Mouse (Mus musculus) urinary bladder, adult 2 months (tissue): ENCODE results near the gene Lmo2. TPM values are rescaled to one million over a fixed set of nuclear protein-coding genes. Genes with fewer than 3 reads are reported as not detected.

Experiments used
- DNase-seq: peaks from one replicate; pipeline ENCODE4 v3.0.0; 2022; ENCODE audit warnings: low spot score
- polyA plus RNA-seq: library from polyadenylated mRNA; depleted of rRNA; stranded (reverse); fragments of >200 nt; gene quantifications from 2 replicates; pipeline ENCODE4 v1.2.3, GENCODE M21; 2012

Gene Lmo2
- polyA plus RNA-seq, 1 experiment: 37.0 TPM

- DNase-seq: no peak
These were observed 16.7 kb upstream of the Lmo2 start for GRCm38 (mm10) chr2:103941085-103941484.

DNA sequence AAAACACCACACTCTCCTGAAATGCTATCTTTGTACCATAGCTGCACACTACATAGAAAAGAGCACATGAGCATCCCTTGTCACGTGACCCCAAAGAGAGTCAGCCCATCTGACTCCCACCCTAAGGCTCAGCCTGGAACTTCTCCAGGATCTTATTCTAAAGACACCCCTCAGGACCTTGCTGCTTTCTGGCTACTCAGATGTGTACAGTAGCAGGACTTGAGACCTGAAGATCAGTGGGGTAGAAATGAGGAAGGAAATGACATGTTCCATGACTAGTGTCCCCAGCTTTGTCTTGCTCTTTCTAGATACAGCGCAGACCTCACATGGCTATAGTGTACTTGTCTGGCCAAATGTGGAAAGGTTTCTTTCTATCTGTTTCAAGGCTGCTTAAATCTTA lies 12.9 kb upstream of the Lmo2 start:
- no peak for DNase-seq

- no peak for DNase-seq
These were observed 12.2 kb upstream of the Lmo2 start for GRCm38 (mm10) chr2:103945571-103946092.

- DNase-seq: no peak
These were observed 10.9 kb upstream of the Lmo2 start for GRCm38 (mm10) chr2:103946892-103947291.

DNA sequence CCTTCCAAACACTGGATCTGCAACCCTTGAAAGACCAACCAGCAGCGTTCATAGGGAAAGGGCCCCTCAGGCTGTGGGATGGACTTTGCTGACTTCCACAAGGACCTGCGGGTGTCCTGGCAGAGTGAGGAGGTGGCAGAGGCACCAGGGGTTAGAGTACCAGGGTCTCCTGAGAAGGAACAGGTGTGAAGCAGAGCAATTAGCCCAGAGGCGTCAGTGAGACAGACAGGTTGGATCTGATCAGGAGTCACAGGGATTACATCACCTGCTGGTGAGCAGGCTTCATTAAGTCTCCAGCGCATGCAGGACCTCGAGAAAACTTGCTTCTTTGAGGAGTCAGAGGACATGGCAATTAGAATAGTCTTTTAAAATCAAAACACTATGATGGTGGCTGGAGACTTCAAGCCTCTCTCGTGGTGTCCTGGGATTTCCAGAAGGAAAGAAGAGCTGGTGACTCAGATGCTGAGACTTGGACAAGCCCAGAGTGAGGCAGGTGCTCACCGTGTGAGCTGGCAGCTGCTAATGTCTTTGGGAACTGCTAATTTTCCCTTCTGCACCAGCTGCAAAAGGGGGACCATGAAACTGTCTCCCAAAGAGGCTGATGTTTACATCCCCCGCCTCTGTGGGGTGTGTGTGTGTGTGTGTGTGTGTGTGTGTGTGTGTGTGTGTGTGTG lies 9.7 kb upstream of the Lmo2 start:
- DNase-seq: no peak

- DNase-seq: no peak
These were observed 4.5 kb upstream of the Lmo2 start for GRCm38 (mm10) chr2:103953050-103953835.

- no peak for DNase-seq
These were observed 2.1 kb upstream of the Lmo2 start for GRCm38 (mm10) chr2:103955714-103956113.

GRCm38 (mm10) chr2:103956867-103957266 lies 919 bp upstream of the Lmo2 start:
- DNase-seq: no peak

DNA sequence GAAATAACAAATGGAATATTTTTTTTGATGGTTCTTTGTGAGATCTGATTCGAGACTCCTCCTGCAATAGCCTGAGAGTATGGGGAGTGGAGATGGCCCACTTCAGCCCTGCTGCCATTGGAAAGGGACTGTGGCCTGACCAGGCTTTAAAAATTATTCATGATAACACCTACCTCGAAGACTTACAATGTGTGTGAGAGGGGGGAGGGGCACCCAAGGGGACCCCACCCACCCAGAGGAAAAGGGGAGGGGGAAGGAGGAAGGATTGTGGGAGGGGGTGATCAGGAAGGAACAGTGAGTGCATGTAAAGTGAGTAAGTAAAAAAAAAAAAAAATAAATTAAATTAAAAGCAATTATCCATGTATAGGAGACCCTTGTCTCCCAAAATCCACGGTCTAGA lies 848 bp downstream of the Lmo2 start:
- DNase-seq: no peak

DNA sequence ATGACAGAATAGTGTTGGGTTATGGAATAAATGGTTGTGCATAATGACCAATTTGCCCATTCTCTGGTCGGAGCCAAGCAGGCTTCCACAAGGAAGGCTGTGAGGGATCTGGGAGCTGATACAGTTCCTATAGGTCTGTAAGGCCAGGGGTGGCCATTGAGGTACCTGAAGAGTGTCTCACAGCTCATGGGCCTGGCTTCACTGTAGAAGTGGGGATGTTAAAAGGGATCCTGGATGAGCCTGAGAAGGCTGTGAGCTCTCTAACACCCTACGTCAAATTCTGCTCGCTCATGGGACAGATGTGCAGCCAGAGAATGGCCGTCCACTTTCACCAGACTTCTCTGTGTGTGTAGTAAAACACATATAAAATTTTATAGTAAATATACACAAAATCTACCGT lies 1.3 kb downstream of the Lmo2 start:
- DNase-seq: no peak

DNA sequence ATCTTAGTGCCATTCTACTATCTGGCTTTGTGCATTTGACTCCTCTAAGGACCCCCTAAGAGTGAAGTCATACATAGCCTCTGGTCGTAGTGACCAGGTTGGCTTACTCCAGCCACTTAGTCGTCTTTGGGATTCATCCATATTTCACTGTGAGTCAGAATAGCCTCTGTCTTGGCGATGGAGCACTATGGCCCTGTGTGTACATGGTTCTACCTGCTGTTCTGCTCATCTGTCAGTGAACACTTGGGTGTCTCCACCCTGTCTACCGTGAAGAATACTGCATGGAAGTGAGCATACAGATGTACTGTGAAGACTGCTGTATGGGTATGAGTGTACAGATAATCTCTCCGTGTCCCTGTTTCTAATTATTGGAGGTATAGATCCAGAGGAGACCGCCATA lies 1.8 kb downstream of the Lmo2 start:
- DNase-seq: no peak

DNA sequence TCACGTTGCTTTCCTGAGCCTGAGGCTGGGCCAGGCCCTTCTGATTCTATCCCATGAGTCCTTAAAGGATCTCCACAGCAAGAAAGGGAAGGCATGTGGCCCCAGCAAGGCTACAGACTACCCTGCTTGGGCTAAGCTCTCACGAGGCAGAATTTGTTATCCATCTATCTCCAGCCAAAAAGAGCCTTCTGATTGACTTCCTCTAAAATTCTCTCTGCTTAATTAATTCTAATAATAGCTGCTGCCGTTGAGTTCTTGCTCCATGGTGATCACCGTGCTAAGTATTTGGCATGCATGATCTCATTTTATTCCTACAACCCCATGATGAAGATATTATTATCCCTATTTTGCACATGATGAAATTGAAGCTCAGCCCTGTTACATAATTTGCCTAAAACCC lies 4.6 kb downstream of the Lmo2 start:
- no peak for DNase-seq

GRCm38 (mm10) chr2:103965391-103965790 lies 7.6 kb downstream of the Lmo2 start:
- DNase-seq: no peak

DNA sequence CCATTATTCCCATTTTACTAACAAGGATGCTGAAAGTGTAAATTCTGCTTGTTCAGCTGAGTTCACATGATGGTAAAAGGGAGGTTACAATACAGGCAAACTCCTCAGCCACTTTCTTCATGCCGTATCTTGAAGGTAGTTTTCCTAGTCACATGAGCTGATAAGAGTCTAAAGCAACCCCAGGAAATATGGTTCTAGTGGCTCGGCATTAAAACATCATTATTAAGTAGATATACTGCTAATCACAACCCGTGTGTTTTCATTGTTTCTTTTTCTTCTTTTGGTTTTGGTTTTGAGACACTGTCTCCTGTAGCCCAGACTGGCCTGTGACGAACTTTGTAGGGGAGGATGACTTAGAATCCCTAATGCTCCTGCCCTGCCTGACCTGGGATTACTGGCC lies 10.4 kb downstream of the Lmo2 start:
- no peak for DNase-seq

- no peak for DNase-seq
These were observed 11.2 kb downstream of the Lmo2 start for GRCm38 (mm10) chr2:103968919-103969436.

DNA sequence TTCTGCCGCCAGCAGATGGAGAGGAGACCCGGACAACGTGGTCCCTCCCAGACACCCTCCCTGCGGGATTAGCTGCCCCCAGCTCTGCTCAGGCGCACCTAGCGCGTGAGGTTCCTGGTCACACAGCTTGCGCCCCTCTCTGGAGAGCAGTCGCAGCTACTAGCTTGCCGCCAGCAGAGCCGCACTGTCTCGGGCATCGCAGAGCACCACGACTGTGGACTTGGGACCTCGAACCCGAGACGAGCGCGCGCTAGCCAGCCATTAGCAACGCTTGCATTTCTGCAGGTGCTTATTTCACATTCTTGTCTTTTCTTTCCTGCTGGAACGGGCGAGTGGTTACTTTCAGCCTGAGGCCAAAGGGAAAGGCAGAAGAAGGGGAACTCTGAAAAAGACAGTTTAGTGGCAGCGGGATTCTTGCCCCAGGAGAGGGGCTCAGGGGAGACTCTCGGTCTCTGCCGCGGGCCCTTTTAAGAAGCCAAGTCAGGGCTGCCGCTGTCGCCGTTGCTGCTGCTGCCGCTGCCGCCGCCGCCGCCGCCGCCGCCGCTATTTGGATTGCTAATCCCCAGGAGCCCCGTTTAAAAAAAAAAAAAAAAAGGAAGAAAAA lies 11.8 kb downstream of the Lmo2 start:
- peak; percentile 30 for DNase-seq

DNA sequence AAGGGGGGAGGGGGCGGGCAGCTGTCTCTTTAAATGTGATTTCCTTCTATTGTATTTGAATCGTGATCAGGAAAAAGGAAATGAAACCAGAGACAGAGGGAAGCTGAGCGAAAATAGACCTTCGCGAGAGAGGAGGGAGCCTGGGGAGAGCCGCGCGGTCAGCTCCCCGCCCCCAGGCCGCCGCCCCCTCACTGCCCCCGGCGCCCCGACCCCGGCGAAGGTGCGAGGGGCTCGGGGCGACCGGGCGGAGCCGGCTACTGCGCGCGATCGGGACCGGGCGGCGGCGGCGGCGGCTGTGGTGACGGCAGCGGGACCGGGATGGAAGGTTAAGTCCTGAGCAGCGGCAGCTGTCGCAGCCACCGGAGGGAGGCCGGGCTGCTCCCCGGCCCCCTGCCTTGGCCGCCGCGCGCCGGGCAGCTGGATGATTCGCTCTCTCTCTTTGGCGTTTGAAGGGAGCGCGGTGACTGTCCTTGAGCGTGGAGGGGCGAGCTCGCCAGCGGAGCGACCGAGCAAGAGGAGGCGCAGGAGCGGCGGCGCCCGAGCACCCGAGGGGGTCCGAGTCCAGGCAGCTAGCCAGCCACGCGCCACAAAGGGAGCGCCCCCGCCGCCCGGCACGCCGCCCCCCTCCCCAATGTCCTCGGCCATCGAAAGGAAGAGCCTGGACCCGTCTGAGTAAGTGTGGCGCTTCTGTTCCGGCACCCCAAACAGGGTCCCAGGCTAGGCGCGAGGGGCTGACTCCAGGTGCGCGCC lies 12.4 kb downstream of the Lmo2 start:
- peak; percentile 53 for DNase-seq

DNA sequence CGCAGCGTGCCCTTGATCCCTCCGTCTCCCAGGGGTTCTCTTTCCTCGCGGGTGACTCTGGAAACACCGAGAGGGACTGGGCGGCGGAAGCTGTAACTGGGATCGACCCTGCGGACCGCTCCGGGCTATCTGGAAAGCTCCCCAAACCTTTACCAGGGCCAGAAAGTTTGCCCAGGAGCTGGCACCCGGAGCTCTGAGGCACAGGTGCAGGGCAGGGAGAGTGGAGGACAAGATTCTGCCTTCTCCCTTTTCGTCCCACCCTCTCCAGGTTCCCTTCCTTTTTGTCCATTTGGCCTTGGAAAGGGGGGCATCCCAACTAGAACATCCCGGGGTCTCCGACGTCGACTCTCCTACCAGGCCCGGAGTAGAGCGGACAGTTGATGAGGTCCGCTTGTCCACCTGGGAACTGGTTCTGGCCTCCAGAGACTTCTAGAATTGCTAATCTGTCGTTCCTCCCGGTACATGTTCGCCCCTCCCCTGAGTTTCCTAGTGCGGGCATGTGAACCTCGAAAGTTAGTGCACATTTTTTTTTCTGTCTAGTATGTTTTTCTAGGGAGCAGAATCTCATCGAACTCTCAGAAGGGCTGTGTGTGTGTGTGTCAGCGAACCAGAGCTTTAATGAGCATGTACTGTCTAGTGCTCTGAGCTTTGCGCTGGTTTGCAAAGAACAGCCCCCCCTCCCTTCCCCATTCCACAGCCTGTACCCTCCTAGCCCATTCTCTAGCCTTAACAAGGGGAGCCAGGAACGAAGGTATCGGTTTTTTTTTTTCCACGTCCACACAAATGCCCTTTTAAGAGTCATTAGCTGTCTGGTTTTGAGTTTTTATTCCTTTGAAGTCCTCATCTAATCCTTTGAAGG lies 13.2 kb downstream of the Lmo2 start:
- DNase-seq: no peak

- DNase-seq: no peak
These were observed 14.1 kb downstream of the Lmo2 start for GRCm38 (mm10) chr2:103971838-103972237.

DNA sequence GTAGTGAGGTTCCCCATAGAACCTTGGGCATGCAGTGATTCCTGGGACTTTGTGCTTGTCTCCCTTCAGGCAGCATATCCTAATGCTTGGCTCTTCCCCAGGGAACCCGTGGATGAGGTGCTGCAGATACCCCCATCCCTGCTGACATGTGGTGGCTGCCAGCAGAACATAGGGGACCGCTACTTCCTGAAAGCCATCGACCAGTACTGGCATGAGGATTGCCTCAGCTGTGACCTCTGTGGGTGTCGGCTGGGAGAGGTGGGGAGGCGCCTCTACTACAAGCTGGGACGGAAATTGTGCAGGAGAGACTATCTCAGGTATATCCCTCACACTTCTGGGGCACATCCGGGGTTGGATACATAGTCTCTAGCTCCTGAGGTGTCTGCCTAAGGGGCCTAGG lies 18.1 kb downstream of the Lmo2 start:
- no peak for DNase-seq

- no peak for DNase-seq
These were observed 19.4 kb downstream of the Lmo2 start for GRCm38 (mm10) chr2:103977216-103977615.
